Mouse (Mus musculus): ENCODE results near the gene Noct.

The Noct gene

GRCm38 (mm10) chr3:51233474-51233873, 9.2 kb downstream of the Noct start:
- DNase-seq = peak in 1 of 2 experiments; percentile 35

DNA sequence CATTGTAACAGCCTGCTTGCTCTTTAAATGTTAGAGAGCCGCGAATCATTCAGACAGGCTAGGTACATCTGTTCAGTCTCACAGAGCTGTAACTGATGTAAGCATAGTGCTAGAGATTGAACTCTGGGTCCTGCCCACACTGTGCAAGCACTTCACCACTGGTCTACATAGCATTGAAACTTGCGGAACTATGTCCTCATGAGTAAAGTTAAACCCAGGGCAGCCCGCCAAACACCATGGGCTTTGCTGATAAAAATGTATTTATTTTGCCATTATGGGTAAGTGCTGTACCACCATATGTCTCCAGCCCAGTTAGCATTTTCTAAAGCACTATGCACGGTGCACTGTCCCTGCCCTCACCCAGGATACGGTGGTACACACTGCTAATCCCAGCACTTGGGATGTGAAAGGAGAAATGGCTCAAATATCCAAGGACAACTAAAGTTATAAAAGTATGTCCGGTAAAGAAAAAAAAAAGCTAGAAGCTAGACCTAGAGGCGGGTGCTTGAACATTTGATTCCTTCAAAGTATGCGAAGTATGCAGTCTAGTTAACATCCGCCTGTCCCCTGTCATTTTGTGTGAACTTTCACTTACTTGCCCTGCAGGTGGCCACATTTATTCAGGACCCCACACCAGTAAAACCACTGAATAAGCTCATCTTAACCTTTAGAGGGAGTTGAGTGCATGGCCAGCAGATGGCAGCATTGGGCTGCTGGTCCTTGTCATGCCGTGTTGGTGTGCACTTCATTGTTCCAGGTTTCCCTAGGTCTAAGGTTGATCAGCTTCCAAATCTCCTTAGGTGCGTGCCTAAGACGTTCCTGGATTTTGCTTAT, 9.9 kb downstream of the Noct start:
- DNase-seq = peak; percentile 92 to 93

DNA sequence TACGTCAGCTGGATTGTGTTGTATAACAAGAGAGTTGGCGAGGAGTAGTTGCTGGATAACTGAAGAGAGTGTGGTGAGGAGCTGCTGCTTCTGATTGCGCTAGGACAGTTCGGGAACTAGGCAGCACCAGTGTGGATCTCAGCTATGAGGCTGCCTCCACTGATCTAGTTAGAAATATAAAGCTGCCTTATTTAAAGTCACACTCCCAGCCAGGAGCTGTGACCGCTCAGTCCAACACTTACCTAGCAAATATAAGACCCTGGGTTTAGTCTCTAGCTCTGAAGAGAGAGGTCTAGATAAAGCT, 10.5 kb downstream of the Noct start:
- no peak for DNase-seq

- DNase-seq = no peak
Observed at GRCm38 (mm10) chr3:51238515-51238914, 14.3 kb downstream of the Noct start.

GRCm38 (mm10) chr3:51239541-51239940, 15.3 kb downstream of the Noct start:
- no peak for DNase-seq

- peak; percentile 45 to 64 for DNase-seq
Observed at GRCm38 (mm10) chr3:51247704-51248103, 23.5 kb downstream of the Noct start.

- DNase-seq = no peak
Observed at GRCm38 (mm10) chr3:51248600-51248999, 24.4 kb downstream of the Noct start.

- DNase-seq = no peak
Observed at GRCm38 (mm10) chr3:51249460-51249859, 25.2 kb downstream of the Noct start.

- no peak for DNase-seq
Observed at GRCm38 (mm10) chr3:51249866-51250265, 25.6 kb downstream of the Noct start.

- DNase-seq = no peak
Observed at GRCm38 (mm10) chr3:51251057-51251456, 26.8 kb downstream of the Noct start.

- DNase-seq = no peak
Observed at GRCm38 (mm10) chr3:51252223-51252622, 28.0 kb downstream of the Noct start.

- DNase-seq = no peak
Observed at GRCm38 (mm10) chr3:51252689-51253402, 28.6 kb downstream of the Noct start.

GRCm38 (mm10) chr3:51254784-51255183, 30.5 kb downstream of the Noct start:
- DNase-seq = no peak

DNA sequence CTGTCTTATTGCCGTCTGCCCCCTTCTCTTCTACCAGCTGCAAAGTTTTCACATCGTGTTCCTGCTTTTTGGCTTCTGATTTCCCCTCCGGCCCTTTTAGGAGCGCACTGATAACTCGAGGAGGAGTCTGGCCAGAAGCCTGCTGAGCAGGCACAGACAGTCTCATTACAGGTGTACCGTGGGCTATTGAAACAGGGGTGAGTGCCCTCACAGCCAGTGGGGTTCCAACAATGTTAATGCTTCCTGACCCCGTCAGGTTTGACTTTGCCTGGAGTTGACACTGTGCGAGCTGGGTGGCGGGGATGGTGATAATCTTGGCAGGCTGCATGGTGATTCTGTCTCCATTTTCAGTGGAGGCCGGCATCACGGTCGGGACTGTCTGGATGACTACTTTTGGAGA, 32.2 kb downstream of the Noct start:
- DNase-seq = no peak

DNA sequence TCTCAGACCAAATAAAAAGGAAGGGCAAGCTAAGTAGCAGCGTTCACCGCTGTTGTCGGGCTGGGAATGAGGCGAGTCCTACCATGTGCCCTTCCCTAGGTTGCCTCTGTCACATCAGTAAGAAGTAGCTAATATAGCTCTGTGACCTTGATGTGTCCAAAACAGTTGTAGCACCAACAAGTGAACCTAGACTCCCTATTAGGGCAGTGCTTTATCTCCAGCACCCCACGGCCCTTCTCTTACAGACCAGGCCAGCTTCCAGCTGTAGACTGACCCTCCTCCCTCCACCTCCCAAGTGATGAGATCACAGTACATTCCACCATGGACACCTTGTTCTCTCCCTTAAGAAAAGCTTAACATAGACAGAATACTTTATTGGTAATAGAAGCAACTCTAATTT, 33.8 kb downstream of the Noct start:
- DNase-seq = no peak

GRCm38 (mm10) chr3:51262942-51263341, 38.7 kb downstream of the Noct start:
- DNase-seq = no peak

GRCm38 (mm10) chr3:51268434-51268833, 44.2 kb downstream of the Noct start:
- DNase-seq = no peak

DNA sequence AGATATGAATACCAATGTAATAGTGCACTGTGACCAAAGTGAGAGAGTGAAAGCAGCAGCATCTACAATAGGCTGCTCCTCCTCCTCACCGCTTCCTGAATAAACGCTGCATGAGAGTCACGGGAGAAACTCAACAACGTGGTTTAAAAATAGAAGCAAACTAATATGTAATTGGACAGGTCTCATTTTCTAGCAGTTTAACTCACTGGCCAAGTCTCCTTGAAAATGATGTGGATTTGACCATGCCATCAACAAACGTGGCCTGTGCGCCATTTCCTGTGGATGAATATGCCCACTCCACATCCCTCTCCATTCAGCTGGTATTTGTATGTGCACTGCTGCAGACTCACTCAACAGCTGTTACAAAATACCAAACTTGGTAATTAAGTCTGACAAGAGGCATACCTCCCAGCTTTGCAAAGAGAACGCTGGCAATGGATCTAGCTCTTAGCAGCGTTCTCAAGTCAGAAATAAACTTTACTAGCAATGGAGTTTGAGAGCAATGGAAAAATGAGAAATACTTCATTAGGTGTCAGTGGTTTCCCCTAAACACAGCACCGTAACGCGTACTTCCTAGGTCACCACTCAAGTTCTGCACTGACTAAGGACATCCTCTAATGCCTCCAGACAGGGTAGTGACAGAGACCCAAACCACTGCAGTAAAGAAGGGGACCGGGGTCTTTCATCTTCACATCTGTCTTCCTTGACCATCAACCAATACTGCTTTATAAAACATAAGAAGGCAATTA, 46.0 kb downstream of the Noct start:
- DNase-seq = no peak

DNA sequence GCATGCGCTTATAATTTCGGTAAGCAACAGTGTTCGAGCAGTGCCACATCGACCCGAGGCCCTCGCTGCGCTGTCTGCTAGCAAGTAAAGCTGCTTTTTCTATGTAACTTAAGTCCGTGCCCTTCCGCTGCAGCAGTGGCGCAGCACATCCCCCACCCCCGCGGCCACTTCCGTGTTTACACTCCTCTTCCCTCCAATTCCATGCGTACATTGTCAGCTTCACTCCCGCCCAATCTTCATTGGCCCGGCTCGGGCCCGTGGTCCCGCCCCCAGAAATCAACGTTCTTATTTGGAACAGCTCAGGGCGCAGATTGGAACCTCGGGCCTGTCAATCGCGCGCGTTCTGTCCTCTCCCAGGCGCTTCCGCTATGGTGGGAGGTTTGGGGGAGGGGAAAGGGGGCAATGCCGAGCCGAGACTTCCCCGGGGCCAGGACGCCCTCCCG, 51.7 kb downstream of the Noct start:
- DNase-seq = peak; percentile 98 to 99

DNA sequence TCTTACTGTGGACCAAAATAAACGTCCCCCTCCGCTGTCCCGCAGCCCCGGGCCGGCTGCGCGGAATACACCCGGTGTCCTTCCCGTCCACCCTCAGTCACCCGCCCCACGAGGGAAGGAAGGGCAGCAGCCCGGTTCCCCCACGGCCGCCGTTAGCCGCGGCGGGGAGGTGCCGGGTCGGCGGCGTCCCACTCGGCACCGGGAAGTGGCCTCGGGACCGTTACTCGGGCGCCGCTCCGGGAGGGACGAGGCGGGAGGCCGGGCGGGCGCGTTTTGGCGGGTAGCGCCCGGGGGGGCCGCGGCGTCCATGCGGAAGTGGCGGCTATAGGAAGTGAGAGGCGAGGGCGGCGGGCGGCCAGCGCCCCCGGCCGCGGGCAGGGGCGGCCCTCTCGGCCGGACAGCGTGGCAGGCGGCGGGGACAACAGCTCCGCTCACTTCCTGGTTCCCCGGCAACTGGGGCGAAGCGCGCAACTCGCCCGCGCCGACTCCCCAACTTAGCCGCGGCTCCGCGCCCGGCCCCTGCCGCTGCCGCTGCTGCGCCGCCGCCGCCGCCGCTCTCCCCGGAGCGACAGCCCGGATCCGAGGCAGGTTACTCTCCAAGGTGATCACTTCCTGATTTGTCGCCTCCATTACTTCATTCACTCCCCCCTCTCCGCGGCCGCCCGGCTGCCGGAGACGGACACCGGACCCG, 52.3 kb downstream of the Noct start:
- peak; percentile 66 to 79 for DNase-seq

- peak; percentile 86 to 93 for DNase-seq
Observed at GRCm38 (mm10) chr3:51277201-51278150, 53.2 kb downstream of the Noct start.

GRCm38 (mm10) chr3:51278433-51278832, 54.2 kb downstream of the Noct start:
- no peak for DNase-seq
